Mouse (Mus musculus): Measurements from ENCODE around the gene Sfn. TPM values are rescaled to one million over a fixed set of nuclear protein-coding genes. Genes with fewer than 3 reads are reported as not detected.

Sfn gene
- total RNA-seq, 2 experiments from 2014 or later: 1.5 to 1.9 TPM

DNA sequence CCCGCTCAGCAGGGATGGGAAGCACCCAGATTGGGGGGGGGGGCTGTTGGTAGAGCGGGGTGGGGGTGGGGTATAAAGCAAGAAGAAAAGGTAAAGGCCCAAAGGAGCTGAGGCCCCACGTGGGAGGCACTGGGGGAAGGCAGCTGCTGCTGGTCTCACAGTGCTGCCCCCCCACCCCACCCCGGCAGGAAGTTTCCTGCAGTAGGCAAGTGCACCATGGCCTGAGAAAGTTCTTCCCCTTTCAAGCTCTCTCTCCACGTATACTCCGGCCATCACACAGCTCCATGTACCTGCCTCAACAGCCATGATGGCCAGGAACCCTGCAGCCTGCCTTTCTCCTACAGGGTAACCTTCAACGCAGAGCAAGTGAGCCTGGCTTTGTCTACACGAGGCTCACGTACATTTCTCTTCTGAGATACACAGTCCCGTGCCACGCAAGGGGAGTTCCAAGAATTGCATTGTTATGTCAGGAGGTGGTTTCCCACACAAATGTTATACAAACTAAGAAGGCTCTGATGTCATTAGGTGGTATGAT lies 20.3 kb upstream of the Sfn start:
- no peak for DNase-seq (ENCODE audit: extremely low spot score in 1 of 2, low spot score in 1 of 2)

DNA sequence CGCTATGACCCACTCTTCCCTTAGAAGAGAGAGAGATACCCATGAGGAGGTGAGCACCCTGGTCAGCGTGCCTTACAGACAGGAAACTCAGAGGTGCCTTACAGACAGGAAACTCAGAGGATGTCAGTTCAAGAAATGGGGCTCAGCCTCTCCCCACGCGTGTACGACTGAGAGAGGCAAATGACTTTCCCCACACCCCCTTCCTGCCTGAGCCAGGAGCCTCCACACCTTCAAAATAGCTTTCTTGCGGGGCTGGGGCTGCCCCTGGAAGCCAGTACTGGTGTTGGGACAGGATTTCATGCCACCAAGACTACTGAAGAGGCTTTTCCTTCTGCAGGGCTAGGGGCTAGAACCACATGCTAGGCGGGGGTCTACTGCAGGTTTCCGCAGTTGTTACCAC lies 18.7 kb upstream of the Sfn start:
- no peak for DNase-seq (ENCODE audit: extremely low spot score in 1 of 2, low spot score in 1 of 2)

DNA sequence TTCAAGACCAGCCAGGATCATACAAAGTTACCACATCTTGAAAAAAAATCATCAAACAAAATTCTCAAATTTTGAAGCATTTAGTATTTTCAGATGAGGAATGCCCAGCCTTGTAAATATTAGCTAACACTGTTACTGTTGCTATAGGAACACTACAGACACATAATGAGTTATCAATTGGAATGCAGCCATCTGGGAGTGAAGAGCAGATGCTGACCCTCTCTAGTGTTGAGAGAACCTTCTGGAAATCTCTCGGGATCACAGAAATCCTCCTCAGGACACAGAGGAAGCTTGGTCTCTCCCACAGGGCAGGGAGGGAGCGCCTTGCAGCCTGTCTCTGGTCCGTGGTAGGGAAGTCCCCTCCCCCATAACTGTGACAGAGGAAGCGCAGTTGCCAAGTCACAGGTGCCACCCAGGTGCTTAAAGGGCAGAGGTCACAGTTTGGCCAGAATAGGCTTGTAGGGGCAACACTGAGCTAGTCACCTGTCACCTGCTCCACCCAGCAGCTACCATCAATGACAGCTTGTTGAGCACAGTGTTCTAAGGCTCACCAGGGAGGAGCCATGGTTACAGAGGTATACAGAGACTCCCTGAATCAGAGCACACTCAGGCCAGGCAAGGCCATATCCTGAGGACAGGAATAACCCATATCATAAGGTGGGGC lies 17.6 kb upstream of the Sfn start:
- no peak for DNase-seq (ENCODE audit: extremely low spot score in 1 of 2, low spot score in 1 of 2)

DNA sequence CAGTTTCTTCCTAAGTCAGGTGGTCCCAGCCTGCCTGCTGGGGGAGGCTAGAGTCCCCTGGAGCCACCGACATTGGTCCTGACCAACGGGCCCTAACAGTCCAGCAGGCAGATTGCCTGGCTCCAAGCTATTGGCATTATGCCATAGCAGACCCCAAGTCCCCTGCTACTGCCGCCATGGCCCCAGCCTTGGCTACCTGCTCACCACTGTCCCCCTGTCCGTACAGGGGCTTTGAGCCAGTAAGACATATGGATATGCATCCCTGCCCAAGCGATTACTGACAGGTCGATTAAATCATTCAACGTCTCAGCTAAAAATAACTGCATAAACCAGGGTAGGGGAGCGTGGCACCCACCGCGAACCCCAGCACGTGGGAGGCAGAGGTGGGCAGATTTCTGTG lies 16.0 kb upstream of the Sfn start:
- no peak for DNase-seq (ENCODE audit: extremely low spot score in 1 of 2, low spot score in 1 of 2)

DNA sequence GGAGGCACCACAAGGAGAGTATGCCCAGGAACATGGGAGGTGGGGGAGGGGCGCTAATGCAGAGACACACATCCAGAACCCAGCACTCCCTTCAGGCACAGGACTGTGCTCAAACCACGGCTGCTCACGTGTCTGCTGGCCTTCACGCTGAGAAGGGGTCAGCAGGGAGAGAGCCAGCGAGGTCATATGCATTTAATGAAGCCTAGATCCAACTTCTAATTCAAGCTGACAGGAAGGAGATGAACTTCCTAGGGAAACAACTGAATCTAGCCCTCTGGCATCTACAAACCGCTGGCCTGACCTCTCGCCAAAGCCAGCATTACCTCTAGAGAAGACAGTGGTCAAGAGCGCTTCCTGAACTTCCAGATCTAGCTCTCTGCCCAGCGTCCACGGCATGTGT lies 13.4 kb upstream of the Sfn start:
- no peak for DNase-seq (ENCODE audit: extremely low spot score in 1 of 2, low spot score in 1 of 2)

DNA sequence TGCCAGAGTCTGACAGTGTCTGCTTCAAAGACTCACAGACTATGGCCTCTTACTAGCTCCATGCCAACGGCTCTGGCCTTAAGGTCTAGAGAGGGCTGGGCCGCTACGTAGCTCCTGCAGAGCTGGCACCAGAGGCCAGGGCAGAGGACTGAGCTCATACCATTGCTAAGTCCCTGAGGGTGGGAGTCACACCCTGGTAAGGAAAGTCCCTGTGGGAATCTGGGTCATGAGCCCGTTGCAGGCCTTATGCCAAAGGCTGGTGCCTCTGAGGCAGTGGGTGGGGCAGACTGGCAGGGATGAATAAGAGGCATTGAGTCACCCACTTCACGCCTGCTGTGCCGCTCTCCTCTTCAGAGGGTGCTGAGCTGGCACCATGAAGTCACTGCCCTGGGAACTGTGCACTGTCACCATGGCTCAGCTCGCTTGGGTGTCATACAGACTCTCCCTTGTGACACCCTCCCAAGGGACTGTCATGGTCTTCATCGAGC lies 12.3 kb upstream of the Sfn start:
- DNase-seq (ENCODE audit: extremely low spot score in 1 of 2, low spot score in 1 of 2): no peak

DNA sequence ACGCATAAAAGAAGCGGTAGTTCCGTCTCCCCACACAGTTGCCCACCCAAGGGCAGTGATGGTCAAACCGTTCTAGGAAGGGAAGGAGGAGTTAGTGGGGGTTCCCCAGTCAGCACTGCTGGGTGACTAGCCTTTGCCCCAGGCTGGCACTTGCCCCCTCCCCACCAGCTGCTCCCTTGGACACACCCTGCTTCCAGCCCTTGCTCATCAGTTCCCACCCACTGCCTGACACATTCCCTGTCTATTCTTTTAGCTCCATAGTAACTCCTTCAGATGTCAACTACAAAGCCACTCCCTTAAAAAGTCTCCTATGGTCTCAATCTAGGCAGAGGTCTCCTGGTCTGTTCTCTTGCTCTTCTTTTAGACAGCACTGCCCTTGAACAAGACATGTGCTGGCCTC lies 11.9 kb upstream of the Sfn start:
- DNase-seq (ENCODE audit: extremely low spot score in 1 of 2, low spot score in 1 of 2): no peak

DNA sequence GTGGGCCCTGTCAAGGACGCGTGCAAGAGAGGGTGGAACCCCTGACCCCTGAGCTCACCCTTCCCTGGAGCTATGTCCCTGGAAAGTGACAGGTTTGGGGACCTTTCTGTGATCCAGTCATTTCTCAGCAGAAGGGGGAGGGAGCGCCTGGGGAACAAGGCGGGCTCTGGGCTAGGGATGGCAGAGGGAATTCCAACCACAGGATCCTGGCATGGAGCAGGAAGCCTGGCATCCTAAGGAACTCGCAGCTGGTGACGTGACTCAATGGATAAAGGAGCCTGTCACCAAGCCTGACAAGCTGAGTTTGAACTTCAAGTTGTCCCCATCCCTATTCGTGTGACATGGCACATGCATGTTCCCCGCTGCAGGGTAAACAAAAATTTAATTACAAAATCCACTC lies 11.1 kb upstream of the Sfn start:
- DNase-seq (ENCODE audit: extremely low spot score in 1 of 2, low spot score in 1 of 2): no peak

DNA sequence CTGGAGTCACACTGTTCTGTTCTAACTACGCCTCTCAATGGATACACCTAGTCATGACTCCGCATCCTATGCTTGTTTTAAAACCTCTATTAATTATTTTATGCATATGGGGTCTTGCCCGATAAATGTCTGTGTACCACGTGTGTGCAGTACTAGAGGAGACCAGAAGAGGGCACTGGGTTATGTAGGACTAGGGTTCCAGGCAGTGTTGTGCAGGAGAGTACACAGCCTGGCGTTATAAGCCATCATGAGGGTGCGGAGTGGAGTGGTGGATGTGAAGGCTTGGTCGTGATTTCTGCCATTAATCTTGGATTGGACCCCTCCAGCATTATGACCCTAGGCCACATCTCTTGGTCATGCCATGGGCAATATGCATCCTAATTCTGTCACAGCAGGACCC lies 10.4 kb upstream of the Sfn start:
- no peak for DNase-seq (ENCODE audit: extremely low spot score in 1 of 2, low spot score in 1 of 2)

DNA sequence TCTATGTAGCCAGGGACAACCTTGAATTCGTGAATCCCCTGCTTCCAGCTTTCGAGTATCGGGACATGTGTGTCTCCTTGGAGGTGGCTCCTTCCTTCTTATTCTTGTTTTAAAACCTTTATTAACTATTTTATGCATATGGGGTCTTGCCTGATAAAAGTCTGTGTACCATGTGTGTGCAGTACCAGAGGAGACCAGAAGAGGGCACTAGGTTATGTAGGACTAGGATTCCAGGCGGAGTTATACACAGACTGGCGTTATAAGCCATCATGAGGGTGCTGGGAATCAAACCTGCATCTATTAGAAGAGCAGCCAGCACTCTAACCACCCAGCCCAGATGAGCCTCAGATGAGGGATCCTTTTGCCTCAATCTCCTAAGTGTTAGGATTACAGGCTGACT lies 9.8 kb upstream of the Sfn start:
- DNase-seq (ENCODE audit: extremely low spot score in 1 of 2, low spot score in 1 of 2): no peak

DNA sequence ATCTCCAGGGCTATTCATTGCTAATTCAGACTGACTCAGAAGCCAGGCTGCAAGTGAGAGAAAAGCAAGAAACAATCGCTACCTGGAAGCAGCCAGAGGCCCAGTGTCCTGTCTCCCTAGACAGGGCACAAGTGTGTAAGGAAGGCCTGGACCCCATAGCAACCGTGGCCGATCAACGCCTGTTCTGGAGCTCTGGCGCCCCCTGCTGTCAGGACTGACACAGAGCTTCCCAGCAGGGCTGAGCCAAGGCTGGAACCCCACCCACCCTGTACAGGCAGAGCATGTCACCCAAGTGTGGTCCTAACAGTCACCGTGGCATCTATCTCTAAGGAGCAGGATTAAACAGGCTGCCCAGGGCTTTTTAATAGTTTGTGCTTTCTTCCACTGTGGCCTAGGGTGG lies 7.8 kb upstream of the Sfn start:
- DNase-seq (ENCODE audit: extremely low spot score in 1 of 2, low spot score in 1 of 2): peak; percentile 65 to 89

DNA sequence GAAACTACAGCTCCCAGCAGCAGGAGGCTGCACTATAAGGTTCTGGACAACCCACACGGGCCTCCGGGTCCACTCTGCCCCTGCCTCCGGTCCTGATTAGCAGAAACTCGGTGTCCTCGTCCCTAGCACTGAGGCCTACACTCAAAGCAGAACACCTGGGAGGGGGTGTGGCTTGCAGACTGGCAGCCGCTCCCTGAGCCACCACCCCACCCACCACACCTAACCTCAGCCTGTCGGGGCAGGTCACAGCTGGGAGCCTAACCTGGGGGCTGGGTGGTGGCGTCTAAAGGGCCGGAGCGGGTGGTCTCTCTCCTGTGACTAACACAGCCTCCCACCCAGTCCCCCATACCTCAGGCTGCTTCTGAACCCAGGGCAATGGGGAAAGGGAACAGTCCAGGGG lies 5.3 kb upstream of the Sfn start:
- DNase-seq (ENCODE audit: extremely low spot score in 1 of 2, low spot score in 1 of 2): no peak

DNA sequence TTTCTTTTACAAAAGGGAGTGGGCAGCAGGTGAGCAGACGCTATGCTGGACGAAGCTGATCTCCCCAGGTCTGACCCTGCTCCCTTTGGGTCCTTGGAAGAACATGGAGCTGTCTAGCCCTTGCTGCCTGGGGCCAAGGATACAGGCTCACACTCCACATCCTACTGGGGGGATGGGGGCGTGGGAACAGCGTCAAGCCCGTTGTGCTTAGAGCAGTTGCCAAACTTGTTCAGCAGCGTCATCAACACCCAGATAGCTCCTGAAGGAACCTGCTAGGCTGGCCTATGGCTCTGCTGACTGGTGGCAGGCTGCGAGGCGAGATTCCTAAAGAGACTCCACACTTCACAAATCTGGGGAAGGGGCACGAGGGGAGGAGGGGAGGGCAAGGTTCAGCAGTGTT lies 3.4 kb upstream of the Sfn start:
- no peak for DNase-seq (ENCODE audit: extremely low spot score in 1 of 2, low spot score in 1 of 2)

DNA sequence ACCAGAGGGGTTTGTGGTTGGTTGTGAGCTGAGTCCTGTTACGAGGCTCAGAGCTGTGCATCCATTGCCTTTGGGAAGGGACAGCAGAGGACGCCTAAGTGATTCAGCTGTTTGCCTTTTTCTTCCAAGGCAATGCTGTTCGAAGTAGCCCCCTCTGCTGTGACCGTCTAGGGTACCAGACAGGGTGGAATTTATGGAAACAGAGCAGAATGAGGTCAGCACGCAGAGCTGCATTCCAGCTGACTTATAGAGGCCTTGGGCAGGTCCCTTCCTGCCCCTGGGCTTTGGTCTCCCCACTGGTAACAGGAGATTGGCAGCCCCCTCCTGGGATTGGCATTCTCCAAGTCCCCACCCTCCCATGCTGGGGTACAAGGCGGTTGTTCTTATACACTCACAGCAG lies 2.9 kb upstream of the Sfn start:
- no peak for DNase-seq (ENCODE audit: extremely low spot score in 1 of 2, low spot score in 1 of 2)

DNA sequence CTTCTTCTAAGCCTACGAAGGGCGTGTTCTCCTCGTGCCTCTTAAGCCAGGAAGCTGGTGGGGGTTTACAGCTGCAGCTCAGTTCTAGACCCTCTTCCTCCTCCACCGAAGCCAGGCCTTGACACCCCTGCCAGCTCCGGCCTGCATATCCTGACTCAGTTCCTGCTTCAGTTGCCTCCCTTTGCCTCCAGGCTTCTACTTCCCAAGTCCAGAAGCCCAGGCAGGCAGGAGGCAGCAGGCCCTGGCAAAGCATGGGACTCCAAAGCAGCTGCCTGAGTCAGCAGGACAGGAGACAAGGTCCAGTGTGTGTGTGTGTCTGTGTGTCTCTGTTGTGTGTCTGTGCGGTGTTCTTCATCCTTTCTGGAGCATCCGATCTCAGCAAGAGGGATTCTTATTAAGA lies 2.2 kb upstream of the Sfn start:
- DNase-seq (ENCODE audit: extremely low spot score in 1 of 2, low spot score in 1 of 2): no peak

DNA sequence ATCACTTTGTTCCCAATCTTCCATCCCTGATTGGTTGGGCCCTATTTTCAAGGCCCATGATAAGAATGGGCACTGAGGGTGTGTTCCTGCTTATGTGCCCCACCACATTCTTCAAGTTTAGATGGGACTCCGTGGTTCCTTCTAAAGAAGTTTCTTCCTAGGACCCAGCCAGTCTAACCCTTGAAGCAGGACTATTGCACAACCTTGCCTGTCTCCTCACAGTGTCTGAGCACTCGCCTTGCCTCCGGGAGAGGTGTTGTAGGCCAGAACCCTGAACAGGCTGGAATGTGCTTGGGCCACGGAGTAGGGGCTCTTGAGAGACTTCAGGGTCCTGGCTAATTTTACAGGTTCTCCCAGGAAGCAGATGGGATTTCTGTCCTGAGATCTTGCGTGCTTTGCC lies 1.1 kb upstream of the Sfn start:
- no peak for DNase-seq (ENCODE audit: extremely low spot score in 1 of 2, low spot score in 1 of 2)

DNA sequence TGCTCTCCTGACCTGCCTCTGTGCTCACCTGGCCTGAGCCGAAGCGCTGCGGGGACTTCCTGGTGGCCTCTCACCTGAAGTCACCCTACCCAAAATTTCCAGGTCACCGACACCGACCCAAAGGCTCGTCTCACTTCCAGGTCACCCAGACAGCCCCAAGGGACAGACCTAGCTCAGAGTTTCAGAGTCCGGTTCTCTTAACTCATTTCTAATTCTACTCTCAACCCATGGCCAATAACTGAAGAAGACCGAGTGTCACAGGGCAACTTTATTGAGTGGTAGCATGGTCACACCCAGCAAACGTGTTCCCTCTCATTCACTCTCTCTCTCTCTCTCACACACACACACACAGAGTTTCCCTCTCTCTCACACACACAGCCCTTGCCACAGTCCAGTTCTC lies 1.7 kb downstream of the Sfn start:
- no peak for DNase-seq (ENCODE audit: extremely low spot score in 1 of 2, low spot score in 1 of 2)

DNA sequence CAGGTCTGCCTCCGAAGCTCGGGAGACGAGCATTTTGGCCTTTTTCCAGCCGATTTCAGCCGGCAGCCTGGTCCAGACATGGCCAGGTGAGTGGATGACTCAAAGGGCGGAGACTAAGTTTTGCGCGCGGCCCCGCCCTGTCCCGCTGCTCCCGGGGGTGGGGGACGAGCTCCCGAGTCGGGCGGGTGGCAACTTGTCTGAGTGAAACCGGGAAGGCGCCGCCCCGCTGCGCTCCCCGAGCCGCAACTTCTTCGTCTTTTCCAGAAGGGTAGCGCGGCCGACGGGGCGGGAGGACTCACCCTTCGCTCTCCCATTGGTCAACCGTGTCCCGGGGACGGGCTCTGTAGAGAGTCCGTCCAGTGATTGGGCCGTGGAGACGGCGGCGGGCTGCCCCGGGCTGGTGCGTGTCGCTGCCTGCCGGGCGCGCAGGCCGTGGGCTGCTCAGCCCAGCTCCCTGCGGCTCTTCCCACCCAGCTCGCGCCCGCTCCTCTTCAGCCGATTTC lies 2.3 kb downstream of the Sfn start:
- DNase-seq (ENCODE audit: extremely low spot score in 1 of 2, low spot score in 1 of 2): peak; percentile 55 to 64

DNA sequence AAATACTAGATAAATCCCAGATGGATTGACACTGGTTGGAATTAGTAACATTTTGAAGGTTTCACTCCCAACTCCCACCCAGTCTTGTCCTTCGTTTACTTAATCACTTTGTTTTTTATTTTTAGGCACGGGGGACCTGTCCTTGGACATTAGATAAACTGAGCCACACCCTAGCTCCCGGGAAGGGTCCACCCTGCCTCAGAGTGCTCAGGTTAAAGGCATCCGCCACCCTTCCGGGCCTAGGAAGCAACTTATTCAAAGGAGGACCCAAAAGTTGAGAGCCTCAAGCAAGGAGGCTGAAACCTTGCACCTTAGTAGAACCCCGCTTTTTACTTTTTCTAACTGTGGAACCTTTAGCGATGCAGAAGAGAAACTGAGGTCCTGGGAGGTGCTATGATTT lies 2.9 kb downstream of the Sfn start:
- no peak for DNase-seq (ENCODE audit: extremely low spot score in 1 of 2, low spot score in 1 of 2)

DNA sequence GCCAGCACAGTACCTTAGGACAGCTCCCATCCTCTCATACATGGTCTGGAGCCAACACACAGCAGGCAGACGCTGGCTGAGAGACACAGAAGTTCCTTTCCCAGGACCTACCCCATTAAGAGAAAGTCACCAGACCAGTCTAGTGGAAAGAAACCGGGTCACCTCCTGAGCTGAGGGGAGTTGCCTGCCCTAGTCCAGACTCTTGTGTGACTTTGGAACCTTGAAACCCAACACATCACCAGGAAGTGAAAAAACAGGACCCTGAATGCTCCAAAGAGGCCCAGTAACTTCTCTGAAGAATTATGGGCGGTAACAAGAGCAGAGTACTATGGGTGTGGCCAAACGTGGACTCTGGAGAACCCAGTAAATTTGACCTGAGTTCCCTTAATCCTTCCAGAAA lies 3.4 kb downstream of the Sfn start:
- no peak for DNase-seq (ENCODE audit: extremely low spot score in 1 of 2, low spot score in 1 of 2)

DNA sequence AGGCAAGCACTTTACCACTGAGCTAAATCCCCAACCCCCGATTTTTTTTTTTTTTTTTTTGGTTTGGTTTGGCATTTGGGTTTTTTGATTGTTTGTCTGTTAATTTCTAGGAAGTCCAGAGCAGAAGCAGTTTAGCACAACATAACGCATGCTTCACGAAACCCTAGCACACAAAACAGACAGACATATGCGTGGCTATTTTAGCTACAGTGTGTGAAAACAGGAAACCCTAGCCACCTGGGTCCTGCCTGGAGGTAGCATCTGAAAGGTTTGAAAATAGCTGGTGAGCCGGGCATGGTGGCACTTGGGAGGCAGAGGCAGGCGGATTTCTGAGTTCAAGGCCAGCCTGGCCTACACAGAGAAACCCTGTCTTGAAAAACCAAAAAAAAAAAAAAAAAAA lies 5.9 kb downstream of the Sfn start:
- no peak for DNase-seq (ENCODE audit: extremely low spot score in 1 of 2, low spot score in 1 of 2)

DNA sequence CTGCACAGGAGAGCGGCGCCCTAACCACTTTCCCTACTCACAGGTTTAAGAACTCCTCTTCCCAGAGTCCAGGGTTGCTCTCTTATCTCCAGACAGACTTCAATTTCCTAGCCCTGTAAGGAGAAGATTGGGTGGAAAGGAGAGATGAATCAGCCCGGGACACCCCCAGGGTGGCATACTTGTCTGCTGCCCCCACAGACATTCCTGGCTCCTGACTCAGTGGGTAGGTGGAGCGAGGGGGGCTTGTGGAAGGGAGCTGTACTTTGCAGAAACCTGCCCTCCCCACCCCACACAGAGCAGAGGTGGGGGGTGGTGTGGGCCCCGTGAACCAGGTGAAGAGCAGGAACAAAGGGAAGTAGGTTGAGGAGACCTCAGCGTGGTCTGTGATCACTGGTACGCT lies 6.4 kb downstream of the Sfn start:
- DNase-seq (ENCODE audit: extremely low spot score in 1 of 2, low spot score in 1 of 2): no peak

DNA sequence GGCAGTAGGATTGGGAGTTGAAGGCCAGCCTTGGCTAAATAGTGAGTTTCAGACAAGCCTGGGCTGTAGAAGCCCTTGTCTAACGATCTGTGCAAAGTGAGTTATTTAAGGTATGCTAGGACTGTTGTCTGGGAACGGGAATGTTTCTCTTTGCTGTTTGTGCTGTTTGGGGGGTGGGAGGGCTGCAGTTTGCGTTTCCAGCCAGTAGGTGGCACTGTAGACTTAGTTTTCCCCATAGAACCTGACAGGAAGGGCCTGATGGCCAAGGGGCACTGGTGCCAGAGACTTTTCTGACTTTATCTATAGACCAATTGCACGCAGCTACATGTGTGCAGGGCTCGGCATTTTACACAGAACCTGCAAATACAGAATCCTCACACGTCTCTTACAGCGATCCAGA lies 9.4 kb downstream of the Sfn start:
- DNase-seq (ENCODE audit: extremely low spot score in 1 of 2, low spot score in 1 of 2): peak; percentile 54 to 73
